Mouse (Mus musculus) T-helper 1 cell (primary cell): ENCODE measurements around the gene Mdh2.

Experiments used
- in situ Hi-C: fragments of 300-600 bp; cut with MboI, MseI; formaldehyde crosslinking; loops from one replicate; pipeline ENCODE4 v1.15.1; 2025; ENCODE audit warnings: high pct_unique_total_duplicates

Gene Mdh2

GRCm38 (mm10) chr5:135834769-135835491 lies 56.6 kb downstream of the Mdh2 start:
- in situ Hi-C loops: loop anchor here (25.0 kb wide), 1 partner anchor 1627 kb away; no protein-coding TSS in a partner anchor

DNA sequence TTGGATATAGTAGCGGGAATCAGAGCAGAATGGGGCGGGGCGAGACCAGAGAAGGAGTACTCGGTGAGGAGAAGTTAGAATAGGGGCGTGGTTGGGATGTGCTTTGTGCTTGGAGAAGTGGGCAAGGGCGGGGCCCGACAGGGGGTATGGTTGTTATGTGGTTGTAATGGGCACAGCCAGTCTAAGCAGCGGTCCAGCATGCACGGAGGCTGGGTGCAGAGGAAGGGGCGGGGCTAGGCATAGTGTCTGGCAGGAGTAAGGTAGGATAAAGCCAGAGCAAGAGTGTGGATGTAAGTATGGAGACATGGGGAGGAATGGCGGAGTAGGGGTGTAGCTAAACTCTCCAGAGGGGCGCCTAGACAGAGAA lies 57.2 kb downstream of the Mdh2 start:
- in situ Hi-C loops: loop anchor here (25.0 kb wide), 1 partner anchor 1627 kb away; no protein-coding TSS in a partner anchor

- in situ Hi-C loops: loop anchor here (25.0 kb wide), 1 partner anchor 1626 kb away; no protein-coding TSS in a partner anchor
These were observed 57.7 kb downstream of the Mdh2 start for GRCm38 (mm10) chr5:135835981-135836380.
